Mouse (Mus musculus) G1E (cell line): Measurements from ENCODE around the gene Daam1. TPM values are rescaled to one million over a fixed set of nuclear protein-coding genes. Genes with fewer than 3 reads are reported as not detected.

Experiments
- ATAC-seq: 2 replicates; pipeline ENCODE4 v1.8.0; 2016; ENCODE audit warnings: mild to moderate bottlenecking; ENCODE audit not compliant: insufficient number of reproducible peaks, poor library complexity, low FRiP score, severe bottlenecking; ENCODE audit errors: extremely low read depth
- DNase-seq: peaks from one replicate; pipeline ENCODE4 v3.0.0; 2012; ENCODE audit warnings: low spot score
- H3K27me3 ChIP-seq: 2 replicates; pipeline ENCODE4 v1.6.1; 2012; ENCODE audit warnings: mild to moderate bottlenecking, low read length, inconsistent platforms; ENCODE audit not compliant: insufficient read depth
- H3K36me3 ChIP-seq: replicated peaks from 2 replicates; pipeline ENCODE3; 2012; ENCODE audit warnings: mild to moderate bottlenecking, inconsistent platforms
- H3K4me1 ChIP-seq: 2 replicates; pipeline ENCODE4 v1.6.1; 2012; ENCODE audit warnings: low read depth, low read length, inconsistent platforms, mixed read lengths; ENCODE audit not compliant: insufficient read depth
- H3K4me3 ChIP-seq: 2 replicates; pipeline ENCODE4 v1.5.1; 2012; ENCODE audit warnings: low read depth, mild to moderate bottlenecking, inconsistent platforms, low read length, moderate library complexity, mixed read lengths
- H3K9me3 ChIP-seq: replicated peaks from 2 replicates; pipeline ENCODE4 v1.6.1; 2012; ENCODE audit warnings: inconsistent platforms
- CTCF ChIP-seq: IDR thresholded peaks from 2 replicates; pipeline ENCODE4 v1.5.1; 2012; ENCODE audit warnings: low read depth, low read length, inconsistent platforms, mixed read lengths
- GATA1 ChIP-seq: IDR thresholded peaks from 2 replicates; pipeline ENCODE4 v1.6.1; 2012; ENCODE audit warnings: borderline replicate concordance, low read length, inconsistent platforms, mixed read lengths
- GATA2 ChIP-seq: IDR thresholded peaks from 2 replicates; pipeline ENCODE4 v1.6.1; 2012; ENCODE audit warnings: low read depth, low read length, inconsistent platforms, borderline replicate concordance
- POLR2AphosphoS5 ChIP-seq: IDR thresholded peaks from 2 replicates; pipeline ENCODE4 v1.6.1; 2012; ENCODE audit warnings: low read depth, low read length, inconsistent platforms; ENCODE audit not compliant: insufficient replicate concordance
- TAL1 ChIP-seq: conservative IDR thresholded peaks from 2 replicates; pipeline ENCODE4 v1.6.1; 2012; ENCODE audit warnings: low read depth, low read length, inconsistent platforms, mixed read lengths
- polyA plus RNA-seq: library from polyadenylated mRNA; stranded (reverse); fragments of >175 nt; gene quantifications from 2 replicates; pipeline ENCODE4 v1.2.3, GENCODE M21; 2012
- total RNA-seq, 2 experiments: library from RNA; stranded (forward) in 1 of 2; stranded (reverse) in 1 of 2; fragments of 200-1000 nt in 1 of 2; fragments of >200 nt in 1 of 2; fragmentation: Nextera tagmentation in 1 of 2; gene quantifications; 2 replicates each; pipeline ENCODE4 v1.2.3; 2014 to 2017

Daam1 gene
- total and polyA plus RNA-seq, 3 experiments = 19.8 to 69.8 (median 57.3) TPM

DNA sequence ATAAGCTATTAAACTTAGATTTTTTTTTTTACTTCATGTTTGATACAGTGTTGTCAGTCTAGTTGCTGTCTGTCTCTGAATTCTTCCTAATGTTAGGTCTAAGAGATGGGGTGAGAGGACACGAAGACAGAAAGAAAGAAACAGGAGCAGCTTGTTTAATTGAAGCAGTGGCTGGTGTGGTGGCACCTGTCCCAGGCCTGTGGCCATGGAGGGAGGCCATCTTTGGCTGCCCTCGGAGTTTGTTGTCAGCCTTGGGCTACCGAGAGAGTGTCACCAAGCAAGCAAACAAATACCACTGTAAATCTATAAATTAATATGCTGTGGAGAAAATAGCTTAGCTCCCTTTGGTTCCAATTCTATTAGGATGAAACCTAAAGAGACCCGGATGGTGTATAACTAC, 74.0 kb downstream of the Daam1 start:
- ATAC-seq (no peak), DNase-seq (no peak)
- peaks cover 82% of the 10 kb centered on the region for H3K4me1 ChIP-seq
- TF ChIP-seq CTCF (no peak), TAL1 (no peak), GATA2 (no peak), GATA1 (no peak), POLR2AphosphoS5 (no peak)
- no peaks in the 10 kb centered on the region for H3K27me3 ChIP-seq
- H3K9me3 ChIP-seq = peaks cover 8% of the 10 kb centered on the region
- H3K4me3 ChIP-seq = no peak overlapping the region; the same call in 1 of the 2 replicates
- peaks cover 43% of the 10 kb centered on the region for H3K36me3 ChIP-seq

DNA sequence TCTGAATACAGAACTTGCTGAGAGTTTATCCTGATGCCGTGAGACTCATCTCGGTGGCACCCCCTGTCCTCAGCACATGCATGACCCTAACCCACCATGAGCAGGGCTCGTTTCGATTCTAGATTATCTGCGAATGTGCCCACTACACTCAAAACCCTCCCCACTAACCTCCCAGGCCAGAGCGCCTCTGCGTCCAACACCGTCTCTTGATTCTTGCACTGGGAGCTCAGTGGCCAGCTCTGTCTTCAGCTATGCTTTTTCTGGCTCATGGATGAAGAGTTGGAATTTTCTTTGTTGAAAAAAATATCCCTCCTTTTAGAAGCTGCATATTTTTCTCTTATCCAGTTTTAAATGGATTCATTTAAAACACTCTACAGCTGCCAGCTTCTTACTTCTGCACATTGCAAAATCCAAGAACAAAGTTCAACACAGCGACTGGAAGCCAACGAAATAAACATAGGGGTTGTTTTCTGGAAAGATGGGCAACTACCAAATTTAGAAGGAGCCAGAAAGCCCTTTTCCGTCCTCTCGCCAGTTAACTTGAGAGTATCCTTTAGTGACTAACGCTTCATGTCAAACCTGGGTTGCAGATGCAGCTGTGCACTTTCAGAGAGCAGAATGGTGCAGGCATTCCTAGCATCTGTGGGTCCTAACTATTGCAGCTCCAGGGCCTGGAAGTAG, 74.9 kb downstream of the Daam1 start:
- Histone ChIP-seq H3K36me3 (peaks cover 46% of the 10 kb centered on the region), H3K4me1 (peaks cover 79% of the 10 kb centered on the region)

GRCm38 (mm10) chr12:71906582-71907267, 75.8 kb downstream of the Daam1 start:
- no peaks in the 10 kb centered on the region for H3K27me3 ChIP-seq
- H3K9me3 ChIP-seq = peaks cover 8% of the 10 kb centered on the region
- peak; percentile 25 for DNase-seq
- peaks cover 48% of the 10 kb centered on the region for H3K36me3 ChIP-seq
- H3K4me3 ChIP-seq = no peak overlapping the region
- peaks cover 73% of the 10 kb centered on the region for H3K4me1 ChIP-seq
- ATAC-seq = no peak
- TF ChIP-seq GATA1 (no peak), TAL1 (no peak), GATA2 (no peak), CTCF (no peak), POLR2AphosphoS5 (no peak)

More for the DNA sequence above, 74.9 kb downstream of the Daam1 start:
- no peak overlapping the region for H3K4me3 ChIP-seq
- no peak for ATAC-seq
- H3K9me3 ChIP-seq = peaks cover 8% of the 10 kb centered on the region
- DNase-seq = no peak
- H3K27me3 ChIP-seq = no peaks in the 10 kb centered on the region
- TF ChIP-seq GATA2 (no peak), CTCF (no peak), TAL1 (no peak), POLR2AphosphoS5 (no peak), GATA1 (no peak)

- peaks cover 35% of the 10 kb centered on the region for H3K36me3 ChIP-seq
- no peak for ATAC-seq
These were observed 78.1 kb downstream of the Daam1 start for GRCm38 (mm10) chr12:71908984-71909383.

DNA sequence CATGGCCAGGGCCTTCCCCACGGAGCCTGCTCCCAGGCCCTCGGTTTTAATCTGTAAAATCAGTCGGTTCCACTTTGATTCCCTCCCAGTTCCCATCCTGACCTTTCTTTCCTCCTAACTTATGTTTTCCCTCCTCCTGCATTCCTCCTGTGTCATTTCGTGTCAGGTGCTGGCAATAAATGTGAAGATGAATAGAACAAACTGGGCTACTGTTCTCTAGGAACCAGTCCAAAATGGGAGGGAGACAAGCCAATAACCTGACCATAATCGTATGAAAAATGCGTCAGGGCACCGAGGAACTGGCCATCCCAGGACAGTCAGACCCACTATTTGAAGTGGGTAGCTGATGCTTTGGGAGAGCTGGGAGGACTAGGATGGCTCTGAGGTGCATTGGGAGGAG, 79.4 kb downstream of the Daam1 start:
- peaks cover 40% of the 10 kb centered on the region for H3K36me3 ChIP-seq
- peaks cover 42% of the 10 kb centered on the region for H3K4me1 ChIP-seq

More at GRCm38 (mm10) chr12:71908984-71909383, 78.1 kb downstream of the Daam1 start:
- TF ChIP-seq GATA1 (no peak), POLR2AphosphoS5 (no peak), TAL1 (no peak), GATA2 (no peak), CTCF (no peak)
- H3K4me3 ChIP-seq = no peak overlapping the region
- DNase-seq = no peak
- no peaks in the 10 kb centered on the region for H3K9me3 ChIP-seq
- no peaks in the 10 kb centered on the region for H3K27me3 ChIP-seq
- H3K4me1 ChIP-seq = peaks cover 55% of the 10 kb centered on the region

GRCm38 (mm10) chr12:71912262-71912661, 81.4 kb downstream of the Daam1 start:
- DNase-seq (no peak), ATAC-seq (no peak)
- no peak for TF ChIP-seq GATA1
- TF ChIP-seq CTCF = no peak
- no peak for TF ChIP-seq TAL1
- no peak for TF ChIP-seq GATA2
- TF ChIP-seq POLR2AphosphoS5 = no peak
- Histone ChIP-seq H3K27me3 (no peaks in the 10 kb centered on the region), H3K9me3 (no peaks in the 10 kb centered on the region), H3K4me1 (peaks cover 26% of the 10 kb centered on the region), H3K4me3 (no peak overlapping the region), H3K36me3 (peaks cover 48% of the 10 kb centered on the region)

More for the DNA sequence above, 79.4 kb downstream of the Daam1 start:
- TF ChIP-seq CTCF (no peak), POLR2AphosphoS5 (no peak), GATA2 (no peak)
- no peaks in the 10 kb centered on the region for H3K9me3 ChIP-seq
- H3K4me3 ChIP-seq = no peak overlapping the region
- ATAC-seq = no peak
- DNase-seq = no peak
- no peaks in the 10 kb centered on the region for H3K27me3 ChIP-seq
